Mouse (Mus musculus): Measurements from ENCODE around the gene Vwa7. TPM values are rescaled to one million over a fixed set of nuclear protein-coding genes. Genes with fewer than 3 reads are reported as not detected.

Vwa7 gene
- polyA plus RNA-seq, 1 experiment from 2014 or later: 0.21 TPM

DNA sequence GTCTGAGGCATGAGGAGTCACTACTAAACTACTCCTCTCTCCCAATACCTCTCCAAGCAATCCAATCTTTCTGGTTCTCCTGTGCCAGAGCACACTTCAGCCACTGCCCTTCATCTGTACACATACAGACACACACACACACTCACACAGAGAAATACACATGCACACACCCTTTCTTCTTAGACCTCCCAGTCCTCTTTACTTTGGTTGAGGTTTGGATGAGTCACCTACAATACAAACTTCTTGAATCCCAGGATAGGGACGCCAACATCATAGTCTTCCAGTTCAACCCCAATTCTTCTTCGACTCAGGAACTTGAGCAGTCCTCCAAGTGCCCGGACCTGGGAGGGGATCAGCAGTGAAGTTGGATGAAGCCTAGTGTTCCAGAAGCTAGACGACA, 27.4 kb downstream of the Vwa7 start:
- Histone ChIP-seq H3K9me3 (no peaks in the 10 kb centered on the region), H3K4me1 (replicated peaks) (peaks cover 22% of the 10 kb centered on the region), H3K9ac (no peak overlapping the region), H3K27ac (0 out of 2 replicates have a peak overlapping the region, but pooled peaks have one; percentile 11), H3K4me2 (replicated peaks) (no peak overlapping the region), H3K36me3 (no peaks in the 10 kb centered on the region), H3K4me3 (replicated peaks) (no peak overlapping the region), H3K27me3 (replicated peaks) (no peaks in the 10 kb centered on the region)
- no peak for ATAC-seq
- WGBS: 80% methylated on average over 4 of the region's 4 CpGs

DNA sequence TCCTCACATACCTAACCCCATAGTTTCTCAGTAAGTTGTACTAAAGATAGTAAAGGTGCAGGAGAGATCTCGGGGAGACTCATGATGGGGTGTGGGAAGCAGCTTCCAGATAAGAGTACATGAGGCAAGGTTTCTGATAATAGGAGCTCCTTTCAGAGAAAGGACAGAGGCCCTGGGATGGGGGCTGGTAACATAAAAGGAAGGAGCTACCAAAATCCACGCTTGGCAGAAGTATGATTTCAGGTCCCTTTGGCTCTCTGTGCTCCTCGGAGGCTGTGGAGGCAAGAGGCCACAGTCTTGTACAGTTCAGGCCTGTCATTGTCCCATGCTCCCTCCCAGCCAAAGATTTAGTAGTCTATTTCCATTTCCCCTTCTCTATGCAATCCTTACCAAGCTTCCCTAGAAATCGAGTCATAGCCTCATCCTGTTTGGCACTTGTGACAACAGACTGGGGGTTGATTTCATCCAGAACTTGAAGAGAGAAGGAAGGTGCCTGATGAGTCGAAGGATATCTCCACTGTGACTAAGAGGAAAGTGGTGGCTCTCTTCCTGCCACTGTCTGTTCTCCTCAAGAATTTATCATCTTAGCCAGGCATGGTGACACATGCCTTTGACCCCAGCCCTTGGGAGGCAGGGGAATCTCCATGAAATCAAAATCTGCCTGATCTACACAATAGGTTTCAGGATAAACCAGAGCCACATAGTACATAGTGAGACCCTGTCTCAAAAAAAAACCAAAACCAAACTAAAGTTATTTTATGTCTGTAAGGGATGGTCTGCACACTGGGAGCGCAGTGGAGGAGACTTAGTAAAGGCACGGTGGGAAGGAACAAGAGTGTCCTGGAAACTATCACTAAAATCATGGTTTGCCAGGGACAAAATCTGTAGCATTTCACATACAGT, 28.8 kb downstream of the Vwa7 start:
- H3K27ac ChIP-seq: peak overlapping the region; percentile 92; the same call in 1 of the 2 replicates
- WGBS: 68% methylated on average over 7 of the region's 7 CpGs
- ATAC-seq: no peak

DNA sequence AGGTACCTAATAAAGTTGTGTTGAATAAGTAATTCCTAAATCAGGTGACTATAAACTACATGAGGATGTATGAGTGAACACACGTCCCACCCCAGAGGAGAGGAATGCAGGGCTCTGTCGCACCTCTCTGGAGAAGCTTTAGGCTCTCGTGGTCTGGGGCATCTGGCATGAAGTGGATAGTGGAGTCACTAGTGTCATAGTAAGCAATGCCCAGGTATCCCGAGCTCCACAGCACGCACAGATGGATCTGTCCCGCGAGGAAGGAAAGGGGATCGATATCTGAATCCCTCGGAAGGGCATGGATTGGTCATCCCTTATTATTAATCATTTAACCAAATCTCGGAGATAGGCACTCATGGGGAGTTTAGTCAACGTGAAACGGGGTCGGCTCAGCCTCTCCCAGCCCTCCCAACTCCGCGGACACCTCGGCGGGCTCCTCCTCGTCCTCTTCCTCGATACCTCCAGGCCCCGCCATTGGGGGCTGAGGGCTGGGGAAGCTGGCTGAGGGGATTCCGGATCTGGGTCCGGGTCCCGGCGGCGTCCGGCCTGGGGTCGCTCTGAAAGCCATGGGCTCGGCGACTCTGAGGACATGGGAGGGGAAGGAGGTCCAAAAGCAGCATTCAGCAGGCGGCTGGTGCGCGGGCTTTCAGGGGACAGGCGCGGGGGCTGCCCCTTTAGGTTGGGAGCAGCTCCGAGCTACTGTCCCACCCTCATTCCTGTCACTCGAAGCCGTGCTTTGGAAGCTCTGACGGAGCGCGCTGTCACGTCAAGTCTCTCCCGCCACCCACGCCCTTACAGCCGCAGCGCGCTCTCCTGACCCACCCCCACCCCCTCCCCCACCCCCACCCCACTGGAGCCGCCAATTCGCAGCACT, 29.7 kb downstream of the Vwa7 start:
- Histone ChIP-seq H3K4me2 (replicated peaks) (peak overlapping the region; percentile 99), H3K9me3 (no peaks in the 10 kb centered on the region), H3K27me3 (replicated peaks) (no peaks in the 10 kb centered on the region), H3K27ac (peak overlapping the region; percentile 92), H3K36me3 (no peaks in the 10 kb centered on the region), H3K4me3 (replicated peaks) (peak overlapping the region; percentile 58), H3K9ac (peak overlapping the region; percentile 91), H3K4me1 (replicated peaks) (peaks cover 29% of the 10 kb centered on the region)
- no peak for ATAC-seq
- WGBS: 3% methylated on average over 48 of the region's 48 CpGs

More for the DNA sequence above, 28.8 kb downstream of the Vwa7 start:
- Histone ChIP-seq H3K9me3 (no peaks in the 10 kb centered on the region), H3K4me1 (replicated peaks) (peaks cover 29% of the 10 kb centered on the region), H3K4me2 (replicated peaks) (peak overlapping the region; percentile 99), H3K4me3 (replicated peaks) (peak overlapping the region; percentile 58), H3K27me3 (replicated peaks) (no peaks in the 10 kb centered on the region), H3K9ac (no peak overlapping the region), H3K36me3 (no peaks in the 10 kb centered on the region)

DNA sequence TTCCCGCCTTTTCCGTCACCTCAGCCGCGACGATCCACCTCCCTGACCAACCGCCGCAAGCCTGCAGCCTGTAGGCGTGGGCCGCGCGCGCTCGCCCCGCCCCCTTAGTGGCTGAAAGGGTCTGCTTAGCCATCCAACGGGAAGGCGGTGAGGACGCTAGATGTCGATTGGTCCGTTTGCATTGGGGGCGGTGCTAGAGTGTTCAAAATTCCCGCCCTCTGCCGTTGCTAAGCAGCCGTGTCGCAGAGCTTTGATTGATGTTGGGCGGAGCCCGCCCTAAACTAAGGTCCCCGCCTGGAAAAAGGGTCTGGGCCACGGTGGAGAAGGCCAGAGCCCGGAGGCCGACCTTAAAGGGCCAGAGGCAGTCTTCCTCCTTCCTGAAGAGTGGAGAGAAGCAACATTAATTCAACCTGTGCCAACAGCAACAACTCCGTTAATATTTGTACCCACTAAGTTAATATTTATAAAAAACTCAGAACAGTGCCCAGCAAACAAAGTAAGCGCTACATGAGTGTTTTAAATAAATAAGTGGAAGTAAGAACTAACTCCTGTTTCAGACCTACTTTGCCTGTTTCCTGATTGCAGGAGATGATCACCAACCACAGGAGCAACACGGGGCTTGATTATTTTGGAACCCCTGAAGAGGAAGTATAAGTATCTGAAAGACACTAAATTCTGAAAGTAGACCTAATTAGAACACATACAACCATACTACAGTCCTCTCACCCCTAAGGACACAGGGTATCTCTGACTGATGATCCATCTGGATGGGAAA, 30.5 kb downstream of the Vwa7 start, which contains the start of gene Msh5:
Msh5 (minus strand) TSS at position 65 of the 775 bp plus-strand sequence.
- H3K27ac ChIP-seq: peak within 1 kb of the TSS; percentile 100
- no peaks in the 10 kb centered on the region for H3K27me3 ChIP-seq (replicated peaks)
- peaks cover 30% of the 10 kb centered on the region for H3K4me1 ChIP-seq (replicated peaks)
- peak; percentile 92 for ATAC-seq
- WGBS: 2% methylated on average over 33 of the region's 33 CpGs
- H3K36me3 ChIP-seq: no peaks in the 10 kb centered on the region
- peak within 1 kb of the TSS; percentile 99 for H3K4me2 ChIP-seq (replicated peaks)
- H3K9me3 ChIP-seq: no peaks in the 10 kb centered on the region
- H3K4me3 ChIP-seq (replicated peaks): peak within 1 kb of the TSS; percentile 58
- peak within 1 kb of the TSS; percentile 91 for H3K9ac ChIP-seq

DNA sequence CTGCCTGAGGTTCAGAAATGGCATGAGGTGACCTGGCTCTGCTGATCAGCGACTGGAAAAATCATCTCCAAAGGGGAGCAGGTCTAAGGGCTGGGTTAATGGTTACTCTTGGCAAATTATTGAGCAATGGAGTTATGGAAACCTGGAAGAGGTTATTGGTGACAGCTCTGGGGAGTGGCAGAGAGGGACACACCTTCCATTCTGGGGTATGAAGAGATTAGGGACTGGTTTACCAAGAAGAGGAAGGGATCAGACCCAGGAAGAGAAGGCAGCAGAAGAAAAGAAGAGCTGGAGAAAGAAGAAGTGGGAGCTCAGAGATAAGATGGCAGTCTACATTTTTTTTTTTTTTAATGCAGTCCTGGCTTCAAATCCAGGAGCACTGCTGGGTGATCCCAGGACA, 31.3 kb downstream of the Vwa7 start:
- peaks cover 1% of the 10 kb centered on the region for H3K36me3 ChIP-seq
- H3K9me3 ChIP-seq: no peaks in the 10 kb centered on the region
- peak overlapping the region; percentile 100 for H3K27ac ChIP-seq
- ATAC-seq: peak; percentile 27
- no peaks in the 10 kb centered on the region for H3K27me3 ChIP-seq (replicated peaks)
- peaks cover 39% of the 10 kb centered on the region for H3K4me1 ChIP-seq (replicated peaks)
- 53% methylated on average over 1 of the region's 1 CpGs for WGBS
- H3K9ac ChIP-seq: 0 out of 2 replicates have a peak overlapping the region, but pooled peaks have one; percentile 1
- peak overlapping the region; percentile 16 for H3K4me3 ChIP-seq (replicated peaks)
- H3K4me2 ChIP-seq (replicated peaks): peak overlapping the region; percentile 99

DNA sequence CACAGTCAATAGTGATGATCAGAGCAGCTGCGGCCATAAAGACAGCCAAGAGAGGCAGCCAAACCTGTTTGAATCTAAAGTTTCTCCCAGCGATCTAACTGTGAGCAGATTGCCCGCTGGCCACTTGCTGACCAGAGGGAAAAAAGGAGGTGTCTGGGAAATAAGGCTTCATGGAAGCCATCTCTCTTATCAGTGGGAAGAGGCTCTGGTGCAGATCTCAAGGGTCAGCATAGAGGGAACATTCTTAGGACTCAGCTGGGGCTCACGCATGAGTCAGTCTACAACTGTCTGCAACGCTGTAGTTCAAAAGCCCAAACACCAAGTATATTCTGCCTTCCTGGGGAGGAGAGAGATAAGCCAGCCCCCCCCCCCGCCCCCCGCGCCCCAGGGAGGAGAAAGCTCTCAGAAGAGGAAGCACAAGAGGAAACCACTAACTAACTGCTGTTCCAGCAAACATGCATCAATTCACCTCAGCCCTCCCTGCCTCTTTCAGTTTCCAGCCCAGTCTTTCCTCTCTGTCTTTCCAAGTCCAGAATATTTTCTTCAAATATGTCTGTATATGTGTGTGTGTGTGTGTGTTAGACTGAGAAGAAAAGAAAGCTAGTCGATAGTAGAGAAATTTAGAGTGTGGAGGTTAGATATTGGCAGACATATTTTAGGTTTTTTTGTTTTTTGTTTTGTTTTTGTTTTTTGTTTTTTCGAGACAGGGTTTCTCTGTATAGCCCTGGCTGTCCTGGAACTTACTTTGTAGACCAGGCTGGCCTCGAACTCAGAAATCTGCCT, 32.0 kb downstream of the Vwa7 start:
- H3K4me3 ChIP-seq (replicated peaks): peak overlapping the region; percentile 16
- WGBS: 24% methylated on average over 11 of the region's 11 CpGs
- no peak for ATAC-seq
- peak overlapping the region; percentile 99 for H3K4me2 ChIP-seq (replicated peaks)
- H3K36me3 ChIP-seq: peaks cover 6% of the 10 kb centered on the region
- no peaks in the 10 kb centered on the region for H3K9me3 ChIP-seq
- peak overlapping the region; percentile 100 for H3K27ac ChIP-seq
- no peak overlapping the region; the same call in 1 of the 2 replicates for H3K9ac ChIP-seq
- peaks cover 40% of the 10 kb centered on the region for H3K4me1 ChIP-seq (replicated peaks)
- H3K27me3 ChIP-seq (replicated peaks): no peaks in the 10 kb centered on the region

DNA sequence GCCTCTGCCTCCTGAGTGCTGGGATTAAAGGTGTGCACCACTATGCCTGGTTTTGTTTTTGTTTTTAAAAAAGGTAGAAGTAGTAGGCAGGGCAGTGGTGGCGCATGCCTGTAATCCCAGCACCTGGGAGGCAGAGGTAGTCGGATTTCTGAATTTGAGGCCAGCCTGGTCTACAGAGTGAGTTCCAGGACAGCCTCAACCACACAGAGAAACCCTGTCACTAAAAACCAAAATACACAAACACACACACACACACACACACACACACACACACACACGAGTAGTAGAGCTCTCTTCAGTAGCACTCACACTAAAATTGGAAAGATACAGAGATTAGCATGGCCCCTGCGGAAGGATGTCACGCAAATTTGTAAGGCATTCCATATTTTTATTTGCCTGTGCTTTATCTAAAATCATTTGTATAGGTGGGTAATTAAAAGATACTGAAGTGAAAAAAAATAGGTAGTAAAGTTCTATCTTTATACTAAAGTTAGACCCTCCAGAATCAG, 32.6 kb downstream of the Vwa7 start:
- Histone ChIP-seq H3K36me3 (peaks cover 10% of the 10 kb centered on the region), H3K9ac (no peak overlapping the region), H3K27ac (peak overlapping the region; percentile 100), H3K4me2 (replicated peaks) (peak overlapping the region; percentile 99), H3K4me3 (replicated peaks) (no peak overlapping the region), H3K9me3 (0 out of 2 replicates have a peak, but pooled peaks cover 2% of the 10 kb centered on the region), H3K27me3 (replicated peaks) (no peaks in the 10 kb centered on the region), H3K4me1 (replicated peaks) (peaks cover 40% of the 10 kb centered on the region)
- WGBS: 63% methylated on average over 5 of the region's 5 CpGs
- ATAC-seq: no peak

DNA sequence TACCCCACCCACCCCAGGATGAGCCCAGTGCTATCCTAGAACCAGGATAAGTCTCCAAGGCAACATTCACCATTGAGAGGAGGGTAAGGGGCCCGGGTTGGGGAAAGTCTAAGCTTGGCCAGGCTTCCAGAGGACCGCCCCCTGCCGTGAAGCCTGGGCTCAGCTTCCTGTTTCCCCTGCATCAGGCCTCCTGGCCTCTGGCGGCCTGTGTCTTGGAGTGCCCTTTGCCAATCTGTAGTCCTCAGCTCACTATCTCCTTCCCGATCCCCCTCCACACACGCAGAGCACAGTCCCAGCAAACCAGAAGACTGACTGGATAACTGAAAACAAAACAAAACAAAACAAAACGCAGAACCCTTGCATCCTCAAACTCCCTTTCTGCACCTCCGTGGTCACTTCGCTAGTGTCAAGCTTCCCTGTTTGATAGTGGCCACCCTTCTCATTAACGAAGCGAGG, 33.2 kb downstream of the Vwa7 start, which contains the start of gene Clic1:
Clic1 (plus strand) TSS at position 406 of the 456 bp plus-strand sequence.
- peak within 1 kb of the TSS; percentile 100 for H3K27ac ChIP-seq
- peaks cover 43% of the 10 kb centered on the region for H3K4me1 ChIP-seq (replicated peaks)
- WGBS: under 1% methylated on average over 11 of the region's 11 CpGs

DNA sequence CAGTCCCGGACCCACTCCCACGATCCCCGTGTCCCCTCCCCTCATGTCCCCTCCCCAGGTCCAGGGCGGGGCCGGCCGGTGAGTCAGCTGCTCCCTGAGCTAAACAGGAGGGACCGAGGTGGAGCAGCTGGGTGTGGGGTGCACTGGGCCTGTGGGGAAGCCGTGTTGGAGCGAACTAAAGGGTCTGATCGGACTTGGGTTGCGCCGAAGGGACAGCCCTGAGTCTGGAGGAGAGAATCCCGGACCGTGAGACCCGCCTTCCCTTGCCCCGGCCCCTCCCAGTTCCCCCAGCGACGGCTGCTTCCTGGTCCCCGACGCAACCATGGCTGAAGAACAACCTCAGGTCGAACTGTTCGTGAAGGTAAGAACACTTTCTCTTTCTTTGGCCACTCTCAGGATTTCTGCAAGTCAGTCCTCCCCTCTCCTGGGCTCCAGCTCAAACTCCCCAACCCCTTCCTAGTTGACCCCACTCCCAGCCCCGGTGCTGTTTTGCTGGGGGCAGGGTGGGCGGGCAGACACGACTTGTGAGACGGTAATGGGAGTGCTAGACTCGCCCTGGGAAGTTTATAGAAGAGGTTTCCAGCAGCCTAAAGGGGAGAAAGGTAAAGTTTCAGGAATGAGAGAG, 33.9 kb downstream of the Vwa7 start:
- ATAC-seq: peak; percentile 5
- Histone ChIP-seq H3K27me3 (replicated peaks) (no peaks in the 10 kb centered on the region), H3K27ac (peak overlapping the region; percentile 100), H3K36me3 (peaks cover 18% of the 10 kb centered on the region), H3K9me3 (0 out of 2 replicates have a peak, but pooled peaks cover 4% of the 10 kb centered on the region), H3K4me3 (replicated peaks) (peak overlapping the region; percentile 61), H3K4me1 (replicated peaks) (peaks cover 39% of the 10 kb centered on the region), H3K4me2 (replicated peaks) (peak overlapping the region; percentile 99), H3K9ac (peak overlapping the region; percentile 79)
- WGBS: under 1% methylated on average over 27 of the region's 27 CpGs

More for the DNA sequence above, 33.2 kb downstream of the Vwa7 start, which contains the start of gene Clic1:
- Histone ChIP-seq H3K4me3 (replicated peaks) (peak within 1 kb of the TSS; percentile 61), H3K9me3 (0 out of 2 replicates have a peak, but pooled peaks cover 4% of the 10 kb centered on the region), H3K4me2 (replicated peaks) (peak within 1 kb of the TSS; percentile 99), H3K9ac (peak within 1 kb of the TSS; percentile 79), H3K27me3 (replicated peaks) (no peaks in the 10 kb centered on the region), H3K36me3 (peaks cover 14% of the 10 kb centered on the region)
- ATAC-seq: peak; percentile 50
